Mouse (Mus musculus): ENCODE measurements at regions not wholly inside any gene's neighbourhood (a gene's known extent, or its start where the extent isn't known, plus 50 kb on each side); places are given as distances from the start of the nearest gene placed in this dataset.

DNA sequence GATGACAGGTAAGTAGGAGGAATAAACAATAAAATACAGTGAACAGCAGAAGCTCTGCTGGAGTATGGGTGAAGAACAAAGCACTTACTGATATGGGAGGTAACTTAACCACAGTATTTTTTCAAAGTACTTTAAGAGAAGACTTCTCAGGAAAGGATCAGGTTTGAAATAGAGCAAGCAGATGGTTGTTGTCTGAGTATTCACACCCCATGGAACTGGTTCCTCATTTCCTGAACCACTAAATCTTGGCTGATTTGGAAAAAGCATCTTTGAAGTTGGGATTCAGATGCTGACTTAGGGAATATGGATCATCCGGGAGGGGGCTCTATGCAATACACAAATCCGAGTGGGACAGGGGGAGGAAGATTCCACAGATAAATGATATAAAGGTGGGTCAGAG lies 3930.7 kb downstream of the 9330182O14Rik start:
- TF ChIP-seq ZMIZ1 (IDR thresholded peaks at IDR 0.05; ENCODE audit: low read depth, low read length): no peak
- no peak for TF ChIP-seq POLR2A (IDR thresholded peaks at IDR 0.05; ENCODE audit: low read depth, low read length)
- no peak for TF ChIP-seq CTCF (conservative IDR thresholded peaks at IDR 0.05 in 1 of 2, IDR thresholded peaks at IDR 0.05 in 1 of 2; ENCODE audit: low read depth in 2 of 2, low read length in 2 of 2)
- no peak for TF ChIP-seq TCF12 (IDR thresholded peaks at IDR 0.05; ENCODE audit: low read depth, low read length)
- TF ChIP-seq TBP (conservative IDR thresholded peaks at IDR 0.05; ENCODE audit: low read depth, low read length): no peak
- TF ChIP-seq EP300 (IDR thresholded peaks at IDR 0.05; ENCODE audit: low read length): no peak
- no peak for TF ChIP-seq NELFE (IDR thresholded peaks at IDR 0.05; ENCODE audit: low read depth, low read length)

All from CH12.LX (cell line).